Mouse (Mus musculus) testis, adult 2 months (tissue): ENCODE data around the gene Megf9. TPM values are rescaled to one million over a fixed set of nuclear protein-coding genes. Genes with fewer than 3 reads are reported as not detected.

ENCODE experiments used
- H3K27ac ChIP-seq: fragments of 200-500 bp; 2 replicates; pipeline ENCODE4 v1.5.1; 2012; ENCODE audit warnings: low read depth, low read length; ENCODE audit not compliant: control insufficient read depth, insufficient read depth
- H3K27me3 ChIP-seq: fragments of 200-500 bp; 2 replicates; pipeline ENCODE4 v1.6.1; 2012; ENCODE audit warnings: mild to moderate bottlenecking, low read length, moderate library complexity; ENCODE audit not compliant: control insufficient read depth, insufficient read depth
- H3K36me3 ChIP-seq: fragments of 200-500 bp; 2 replicates; pipeline ENCODE4 v1.6.1; 2012; ENCODE audit warnings: mild to moderate bottlenecking, low read length; ENCODE audit not compliant: control insufficient read depth, insufficient read depth
- H3K4me1 ChIP-seq: fragments of 200-500 bp; 2 replicates; pipeline ENCODE4 v1.6.1; 2012; ENCODE audit warnings: low read length; ENCODE audit not compliant: control insufficient read depth, insufficient read depth
- H3K4me3 ChIP-seq: fragments of 200-500 bp; 2 replicates; pipeline ENCODE4 v1.5.1; 2012; ENCODE audit warnings: low read depth, mild to moderate bottlenecking, low read length, moderate library complexity, mixed read lengths; ENCODE audit not compliant: control insufficient read depth
- CTCF ChIP-seq: fragments of 200-500 bp; IDR thresholded peaks from 2 replicates; pipeline ENCODE4 v1.5.1; 2012; ENCODE audit warnings: low read depth, mild to moderate bottlenecking, inconsistent platforms, low read length, moderate library complexity; ENCODE audit not compliant: control insufficient read depth, insufficient read depth, insufficient replicate concordance
- POLR2A ChIP-seq: fragments of 200-500 bp; IDR thresholded peaks from 2 replicates; pipeline ENCODE4 v1.6.1; 2012; ENCODE audit warnings: low read depth, mild to moderate bottlenecking, inconsistent platforms, low read length, moderate library complexity; ENCODE audit not compliant: control insufficient read depth
- polyA plus RNA-seq: library from polyadenylated mRNA; depleted of rRNA; stranded (reverse); fragments of >200 nt; gene quantifications from 2 replicates; pipeline ENCODE4 v1.2.3, GENCODE M21; 2012

The Megf9 gene
- polyA plus RNA-seq, 1 experiment: 4.8 TPM

DNA sequence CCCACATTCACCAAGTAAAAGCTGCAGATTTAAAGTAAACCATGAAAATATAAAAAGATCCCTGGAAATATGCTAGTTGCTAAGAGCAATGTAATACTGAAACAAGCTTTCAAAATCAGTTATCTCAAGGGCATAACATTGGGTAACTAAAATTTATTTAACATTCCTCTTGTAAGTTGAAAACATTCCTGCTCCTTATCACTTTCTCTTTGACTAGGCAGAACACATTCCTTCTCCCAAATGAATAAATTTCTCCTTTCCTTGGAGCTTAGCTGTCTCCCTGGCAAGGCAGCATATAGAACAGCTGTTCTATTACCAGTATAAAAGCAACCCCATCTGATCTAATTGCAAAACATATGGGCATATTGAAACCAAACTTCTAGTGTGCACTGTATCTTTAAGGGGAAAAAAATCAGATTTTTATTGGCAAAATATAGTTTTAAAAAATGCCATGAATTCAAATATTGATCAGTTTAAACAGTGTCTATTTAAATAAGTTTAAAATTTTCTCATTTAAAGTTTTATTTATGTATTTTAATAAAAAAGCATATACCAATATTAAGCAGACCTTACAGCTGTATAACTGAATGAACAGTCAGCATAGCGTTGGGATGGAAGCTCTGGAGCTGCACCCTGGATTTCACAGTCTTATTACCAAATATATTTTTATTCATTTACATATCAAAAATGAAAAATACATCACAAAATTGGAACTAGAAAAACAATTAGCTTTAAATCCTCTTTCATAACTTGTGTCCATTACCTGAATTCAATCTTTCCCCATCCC is 13.1 kb downstream of the Megf9 start:
- Histone ChIP-seq H3K27ac (no peak overlapping the region), H3K27me3 (no peaks in the 10 kb centered on the region), H3K36me3 (no peaks in the 10 kb centered on the region), H3K4me3 (no peak overlapping the region), H3K4me1 (no peaks in the 10 kb centered on the region)
- no peak for TF ChIP-seq POLR2A
- TF ChIP-seq CTCF: no peak

DNA sequence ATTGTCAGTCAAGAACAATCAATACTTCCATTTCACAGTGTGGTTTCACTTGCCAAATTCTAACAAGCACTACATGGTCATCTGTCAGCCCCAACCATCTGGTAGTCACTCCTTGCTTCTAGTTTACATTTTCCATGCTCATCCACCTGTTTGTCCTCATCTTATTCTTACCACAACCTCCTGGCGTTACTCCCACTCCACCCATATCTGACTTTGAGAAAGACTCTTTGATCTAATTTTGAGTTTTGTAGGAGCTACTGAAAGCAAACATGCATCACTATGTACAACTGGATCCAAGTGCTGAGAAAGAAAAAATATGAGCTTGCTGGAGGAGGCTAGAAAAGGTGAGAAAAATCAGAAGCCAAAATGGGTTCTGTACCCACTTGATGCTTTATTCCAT is 17.1 kb downstream of the Megf9 start:
- Histone ChIP-seq H3K36me3 (no peaks in the 10 kb centered on the region), H3K27me3 (no peaks in the 10 kb centered on the region), H3K27ac (no peak overlapping the region), H3K4me3 (no peak overlapping the region), H3K4me1 (no peaks in the 10 kb centered on the region)
- TF ChIP-seq POLR2A (no peak), CTCF (no peak)

DNA sequence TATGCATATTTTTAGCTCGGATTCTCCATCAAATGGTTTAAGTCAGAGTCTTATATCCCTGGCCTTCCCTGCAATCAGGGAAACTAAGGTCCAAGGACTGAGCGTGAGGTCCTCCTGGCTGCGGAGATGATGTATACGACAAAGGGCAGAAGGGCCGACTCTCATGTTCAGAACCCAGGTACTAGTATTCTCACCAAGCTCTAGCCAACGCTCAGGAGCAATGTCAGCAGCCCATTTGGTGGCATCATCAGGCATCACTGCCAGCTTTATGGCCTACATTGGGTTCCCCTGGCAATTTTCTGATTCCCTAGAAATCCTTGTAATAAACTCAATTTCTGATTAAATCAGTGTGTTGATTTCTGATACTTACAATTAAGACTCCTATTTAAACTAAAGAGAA is 18.5 kb downstream of the Megf9 start:
- Histone ChIP-seq H3K36me3 (no peaks in the 10 kb centered on the region), H3K27ac (no peak overlapping the region), H3K4me3 (no peak overlapping the region), H3K4me1 (no peaks in the 10 kb centered on the region), H3K27me3 (no peaks in the 10 kb centered on the region)
- TF ChIP-seq POLR2A: no peak
- TF ChIP-seq CTCF: no peak

DNA sequence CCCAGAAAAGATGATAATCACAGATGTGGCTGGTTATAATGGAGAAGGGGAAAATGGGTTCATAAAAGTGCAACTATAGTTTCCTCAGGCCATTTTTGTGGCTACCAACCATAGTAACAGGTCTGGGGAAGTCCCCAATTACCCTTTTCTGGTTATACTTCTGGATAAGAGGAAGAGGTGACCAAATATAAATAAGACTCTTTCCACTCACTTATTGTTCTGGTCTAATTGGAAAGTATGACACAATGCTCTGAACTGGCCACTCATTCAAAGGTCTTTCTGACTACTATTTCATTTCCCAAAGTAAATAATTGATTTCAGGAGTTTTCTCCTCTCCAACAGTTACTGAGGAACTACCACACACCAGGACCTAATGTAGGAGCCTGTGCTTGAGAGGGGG is 19.3 kb downstream of the Megf9 start:
- Histone ChIP-seq H3K36me3 (no peaks in the 10 kb centered on the region), H3K27me3 (no peaks in the 10 kb centered on the region), H3K4me3 (no peak overlapping the region), H3K27ac (no peak overlapping the region), H3K4me1 (no peaks in the 10 kb centered on the region)
- TF ChIP-seq POLR2A (no peak), CTCF (no peak)

DNA sequence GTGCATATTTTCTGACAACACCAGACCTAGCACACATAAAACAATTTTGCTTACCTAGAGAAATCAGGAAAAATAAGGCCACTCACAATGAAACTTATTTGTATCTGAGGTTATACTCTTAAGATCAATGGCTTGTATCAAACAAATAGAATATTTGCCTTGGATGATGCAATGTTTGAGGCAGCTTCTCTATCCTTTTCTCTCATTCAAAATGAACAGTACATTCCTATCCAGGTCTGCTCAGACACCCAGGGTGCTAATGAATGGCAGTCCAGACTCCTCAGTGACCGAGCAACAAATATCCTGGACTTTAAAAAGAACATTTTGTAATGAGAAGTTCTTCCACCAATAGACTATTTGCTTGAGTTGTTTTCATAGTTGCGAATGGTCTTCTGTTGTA is 24.8 kb downstream of the Megf9 start:
- TF ChIP-seq POLR2A: no peak
- TF ChIP-seq CTCF: no peak
- no peak overlapping the region for H3K27ac ChIP-seq
- no peaks in the 10 kb centered on the region for H3K4me1 ChIP-seq
- no peak overlapping the region for H3K4me3 ChIP-seq
- H3K36me3 ChIP-seq: no peaks in the 10 kb centered on the region
- no peaks in the 10 kb centered on the region for H3K27me3 ChIP-seq

DNA sequence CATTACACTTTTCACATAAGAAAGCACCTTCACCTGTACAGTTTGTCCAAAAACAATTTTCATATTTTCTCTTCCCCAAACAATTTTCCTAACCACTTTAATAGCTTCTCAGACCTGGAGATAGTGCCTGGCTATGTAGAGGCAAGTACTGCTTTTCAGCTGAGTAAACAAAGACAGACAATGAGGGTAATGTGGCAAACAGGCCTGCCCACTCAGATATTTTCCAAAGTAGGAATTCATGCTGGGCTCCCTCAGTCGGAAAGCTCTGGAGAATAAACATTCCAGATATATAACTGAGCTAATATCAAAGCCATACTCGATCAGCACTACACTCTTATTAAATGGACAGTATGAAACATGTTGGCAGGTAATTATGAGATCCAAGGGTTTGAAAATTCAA is 25.2 kb downstream of the Megf9 start:
- no peaks in the 10 kb centered on the region for H3K27me3 ChIP-seq
- no peak overlapping the region for H3K27ac ChIP-seq
- no peak overlapping the region for H3K4me3 ChIP-seq
- H3K36me3 ChIP-seq: no peaks in the 10 kb centered on the region
- no peaks in the 10 kb centered on the region for H3K4me1 ChIP-seq
- TF ChIP-seq POLR2A: no peak
- TF ChIP-seq CTCF: no peak

DNA sequence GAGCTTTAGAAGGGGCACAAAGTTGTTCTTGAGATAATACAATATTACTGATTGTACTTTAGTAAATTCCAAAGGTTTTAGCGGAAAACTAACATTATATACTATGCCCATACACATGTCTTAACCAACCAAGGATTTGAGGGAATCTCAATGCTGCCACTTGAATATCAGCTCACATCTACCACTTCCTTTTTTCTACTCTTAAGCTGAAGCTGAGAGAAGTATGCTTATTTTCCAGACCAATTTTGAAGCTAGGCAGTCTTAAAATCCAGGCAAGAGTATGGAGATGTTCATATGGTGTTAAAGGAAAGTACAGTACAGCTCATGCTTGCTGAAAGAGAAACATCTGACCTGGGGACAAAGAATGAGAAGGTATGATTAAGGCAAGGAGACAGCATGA is 26.6 kb downstream of the Megf9 start:
- no peaks in the 10 kb centered on the region for H3K4me1 ChIP-seq

More for the DNA sequence above, 26.6 kb downstream of the Megf9 start:
- TF ChIP-seq CTCF: no peak
- no peak for TF ChIP-seq POLR2A
- H3K27ac ChIP-seq: no peak overlapping the region
- no peaks in the 10 kb centered on the region for H3K36me3 ChIP-seq
- H3K27me3 ChIP-seq: no peaks in the 10 kb centered on the region
- no peak overlapping the region for H3K4me3 ChIP-seq
